Mouse (Mus musculus) frontal cortex, postnatal 36 days (tissue): Measurements from ENCODE around the gene Fbxl7.
"Not testable (repeated sequence)": the region's sequence is repeated elsewhere in the genome, so short reads cannot be mapped to it uniquely, and the experiment has no call there.

Source experiments
- DNase-seq, 2 experiments: peaks; one replicate each; pipeline ENCODE4 v3.0.0; 2022; ENCODE audit warnings: low spot score in 2 of 2

The Fbxl7 gene

GRCm38 (mm10) chr15:26812856-26813255 is 82.5 kb downstream of the Fbxl7 start:
- DNase-seq, result no peak

- no peak for DNase-seq
These were observed 85.8 kb downstream of the Fbxl7 start for GRCm38 (mm10) chr15:26809569-26809968.

- no peak for DNase-seq
These were observed 91.3 kb downstream of the Fbxl7 start for GRCm38 (mm10) chr15:26804046-26804445.

DNA sequence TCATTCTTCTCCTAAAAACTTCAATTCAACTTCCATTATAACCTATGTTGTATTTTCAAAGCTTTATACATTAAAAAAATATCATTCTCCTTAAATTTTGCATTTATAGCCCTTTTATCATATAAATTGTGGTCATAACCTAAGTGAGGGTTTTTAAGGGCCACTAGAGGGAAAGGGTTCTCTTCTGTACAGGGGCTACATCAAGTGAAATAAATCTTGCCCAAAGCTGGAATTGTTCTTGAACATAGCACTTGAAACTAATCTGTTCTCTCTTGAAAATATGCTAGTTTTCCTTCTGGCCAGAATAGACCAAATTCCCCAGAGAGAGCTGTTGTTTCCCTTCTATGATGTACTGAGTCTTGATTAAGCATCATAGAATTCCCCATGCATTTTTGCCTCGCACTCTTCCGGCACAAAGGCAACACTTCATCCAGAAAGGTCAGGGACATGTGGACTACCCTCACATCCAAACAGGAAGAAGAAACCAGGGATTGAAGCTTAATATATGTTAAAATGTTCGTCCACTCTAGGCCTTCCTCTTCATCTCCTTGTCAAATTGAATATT is 95.8 kb downstream of the Fbxl7 start:
- DNase-seq, result no peak

DNA sequence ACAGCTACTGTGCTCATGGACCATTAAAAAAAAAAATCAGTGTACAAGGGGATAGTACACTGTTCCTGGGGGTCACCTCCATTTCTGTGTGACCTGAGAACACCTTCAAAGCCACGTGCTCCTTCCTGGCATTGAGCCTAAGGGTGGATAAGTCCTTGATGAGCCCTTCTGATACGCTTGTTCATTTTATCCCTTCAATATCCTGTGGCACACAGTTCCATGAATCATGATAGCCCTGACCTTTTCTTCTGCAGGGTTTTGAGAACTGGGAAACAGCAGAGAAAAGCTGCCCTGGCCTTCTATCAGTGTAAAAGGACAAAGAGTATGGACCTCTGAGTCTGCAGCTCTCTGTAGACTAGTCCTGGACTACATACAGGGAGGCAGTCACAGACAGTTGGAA is 99.4 kb downstream of the Fbxl7 start:
- DNase-seq, result no peak

DNA sequence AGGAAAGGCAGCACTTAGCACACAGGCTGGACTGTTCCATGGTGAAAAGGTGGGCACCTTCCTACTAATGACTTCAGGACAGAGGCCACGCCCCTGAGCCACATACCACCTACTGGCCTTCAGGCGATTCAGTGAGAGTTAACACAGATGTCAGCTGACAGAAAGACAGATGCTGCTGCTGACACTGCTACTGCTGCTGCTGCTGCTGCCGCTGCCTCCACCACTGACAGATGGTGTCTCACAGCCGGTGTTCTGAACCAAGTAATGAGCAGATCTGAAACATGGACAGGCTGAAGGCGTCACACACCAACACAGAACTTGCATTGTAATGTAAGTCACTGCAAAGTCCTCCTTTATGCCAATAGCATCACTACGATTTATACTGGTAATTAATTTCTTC is 99.9 kb downstream of the Fbxl7 start:
- peak; percentile 55 to 70 for DNase-seq

DNA sequence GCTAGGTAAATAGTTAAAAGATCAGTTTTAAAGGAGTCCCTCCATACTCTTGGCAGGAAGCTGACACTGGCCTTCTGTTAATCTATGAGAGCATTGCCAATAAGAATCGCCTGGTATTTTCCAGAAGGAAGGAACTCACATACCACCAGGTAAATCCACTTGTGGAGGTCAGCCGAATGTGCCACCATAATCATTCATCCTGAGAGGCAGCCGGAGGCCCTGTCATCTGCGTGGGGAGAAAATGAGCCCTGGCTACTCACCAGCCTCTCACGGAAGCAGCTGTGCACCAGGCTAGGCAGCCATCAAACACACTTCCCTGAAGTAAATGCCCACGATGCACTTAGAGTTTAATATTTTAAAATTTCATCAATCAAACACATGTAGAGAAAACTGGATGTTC is 108.2 kb downstream of the Fbxl7 start:
- no peak for DNase-seq

- DNase-seq, result no peak
These were observed 114.8 kb downstream of the Fbxl7 start for GRCm38 (mm10) chr15:26780557-26780956.

DNA sequence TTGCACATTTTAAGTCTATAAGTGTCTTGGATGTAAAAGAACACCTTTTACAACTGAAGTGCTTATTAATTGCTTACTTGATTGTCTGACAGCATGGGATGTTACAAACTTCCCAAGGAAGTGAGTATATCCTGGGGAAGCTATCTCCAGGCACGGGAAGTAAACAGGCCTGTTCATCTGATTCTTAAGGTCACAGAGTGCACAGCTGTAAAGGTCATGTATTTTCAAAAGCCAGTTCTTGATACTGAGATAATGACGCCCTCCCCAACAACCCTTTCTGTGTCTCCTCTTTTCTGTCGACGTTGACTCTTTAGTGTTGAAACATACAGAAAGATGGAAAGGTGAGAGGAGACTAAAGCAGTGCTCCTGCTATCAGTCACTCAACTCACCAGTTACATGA is 116.3 kb downstream of the Fbxl7 start:
- no peak for DNase-seq

- DNase-seq, result no peak
These were observed 119.7 kb downstream of the Fbxl7 start for GRCm38 (mm10) chr15:26775720-26776119.

- DNase-seq, result no peak
These were observed 120.5 kb downstream of the Fbxl7 start for GRCm38 (mm10) chr15:26774895-26775294.

DNA sequence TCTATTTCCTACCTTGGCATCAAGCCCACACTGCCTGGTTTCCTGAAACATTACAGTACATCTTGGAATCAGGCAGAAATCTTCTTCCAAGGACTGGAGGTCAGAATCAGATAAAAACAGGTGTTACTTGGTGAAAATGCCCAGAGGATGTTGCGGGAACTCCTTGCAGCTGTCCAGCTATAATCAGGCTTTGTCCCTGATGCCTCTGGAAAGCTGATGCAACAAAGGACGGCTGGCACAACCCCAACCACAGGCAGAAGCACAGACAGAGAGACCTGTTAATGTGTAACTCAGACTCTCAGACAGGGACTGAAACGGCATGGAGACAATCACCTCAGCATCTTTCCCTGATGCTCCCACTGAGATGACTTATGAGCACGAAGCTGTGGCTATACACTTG is 133.7 kb downstream of the Fbxl7 start:
- no peak for DNase-seq

- no peak for DNase-seq
These were observed 146.9 kb downstream of the Fbxl7 start for GRCm38 (mm10) chr15:26748484-26748883.

- DNase-seq, result no peak
These were observed 163.0 kb downstream of the Fbxl7 start for GRCm38 (mm10) chr15:26732366-26732765.

- DNase-seq, result peak; percentile 49 to 59
These were observed 164.6 kb downstream of the Fbxl7 start for GRCm38 (mm10) chr15:26730760-26731159.

DNA sequence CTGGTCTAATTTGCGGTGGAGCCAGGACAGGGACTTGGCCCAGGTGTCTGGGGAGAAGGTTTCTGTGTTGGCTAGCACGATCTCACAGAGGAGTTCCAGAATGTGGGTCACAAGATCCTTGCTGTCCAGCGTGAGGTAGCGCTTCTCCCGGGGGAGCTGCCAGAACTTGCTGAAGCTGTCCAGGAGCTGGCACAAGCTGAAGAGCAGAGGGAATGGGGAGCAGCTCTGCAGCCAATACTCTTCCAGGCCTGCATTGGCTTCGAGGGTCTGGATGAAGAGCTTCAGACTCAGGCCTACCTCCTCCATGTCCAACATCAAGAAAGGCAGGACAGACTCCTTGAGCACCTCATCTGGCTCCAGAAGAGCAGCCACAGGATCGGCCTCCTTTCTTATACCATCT is 166.0 kb downstream of the Fbxl7 start:
- DNase-seq, result not testable (repeated sequence)

- DNase-seq, result no peak
These were observed 176.9 kb downstream of the Fbxl7 start for GRCm38 (mm10) chr15:26718390-26719036.

- DNase-seq, result no peak
These were observed 177.4 kb downstream of the Fbxl7 start for GRCm38 (mm10) chr15:26717952-26718351.

DNA sequence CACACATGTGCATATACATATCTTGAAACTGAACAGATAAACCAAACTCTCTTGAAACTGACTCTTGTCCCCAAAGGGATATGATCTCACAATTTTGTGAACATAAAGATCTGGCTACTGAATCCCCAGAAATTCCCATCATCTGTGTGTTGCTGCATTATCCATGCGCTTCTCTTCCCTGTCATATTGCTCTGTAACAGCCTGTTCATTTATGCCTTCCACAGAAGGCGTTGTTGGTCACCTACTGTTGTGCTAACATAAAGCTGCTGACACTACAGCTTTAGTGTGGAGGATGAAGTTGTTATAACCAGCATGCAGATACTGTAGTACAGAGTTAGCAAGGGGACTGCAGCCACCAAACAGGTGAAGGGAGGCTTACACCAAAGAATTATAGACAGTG is 179.2 kb downstream of the Fbxl7 start:
- DNase-seq, result no peak

DNA sequence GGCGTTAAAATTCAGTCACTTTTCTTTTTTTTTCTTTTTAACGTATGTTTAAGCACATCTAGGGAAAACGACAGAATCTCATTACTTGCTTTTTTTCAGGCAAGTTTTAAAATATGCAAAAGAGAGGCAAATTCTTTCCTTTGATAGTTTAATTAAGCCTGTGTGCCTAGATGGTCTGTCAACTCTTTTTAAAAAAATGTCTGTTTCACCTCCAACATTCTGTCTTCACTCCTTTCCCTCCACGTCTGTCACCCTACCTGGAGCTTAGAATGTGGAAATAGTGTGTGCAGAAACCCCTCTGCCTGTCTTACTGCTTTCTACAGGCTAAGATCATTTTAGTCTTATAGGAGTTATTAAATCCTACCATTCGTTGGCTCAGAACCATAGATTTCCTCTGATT is 179.7 kb downstream of the Fbxl7 start:
- no peak for DNase-seq

DNA sequence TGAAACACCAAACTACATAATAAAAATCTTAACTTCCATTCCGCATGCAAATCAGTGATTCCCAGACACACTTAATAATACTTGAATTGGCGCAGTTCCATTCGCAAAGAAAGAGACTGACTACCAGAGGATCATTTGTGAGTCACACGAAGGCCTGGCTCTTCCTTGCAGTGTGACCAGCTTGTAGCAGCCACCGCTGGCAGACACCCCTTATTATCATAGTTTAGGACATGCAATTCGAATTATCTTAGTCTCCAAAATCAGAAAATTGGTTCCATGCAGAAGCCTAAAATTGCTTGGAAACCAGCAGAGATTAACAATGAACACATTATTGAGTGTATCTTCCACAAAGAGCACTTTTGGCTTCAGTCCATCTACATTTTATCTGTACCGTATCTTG is 183.1 kb downstream of the Fbxl7 start:
- no peak for DNase-seq

GRCm38 (mm10) chr15:26704966-26705365 is 190.4 kb downstream of the Fbxl7 start:
- DNase-seq, result no peak

- DNase-seq, result no peak
These were observed 192.1 kb downstream of the Fbxl7 start for GRCm38 (mm10) chr15:26703156-26703840.
